In genomic region chr10:78297576-78298484, GRCm38 (mm10) we compare ENCODE assay signal across 8 mouse cellular contexts. TPM values are rescaled to one million over a fixed set of nuclear protein-coding genes. Genes with fewer than 3 reads are reported as not detected.
DNase-seq lines count a peak whose midpoint lies in the region; ATAC-seq lines count a peak whose summit lies in the region.

No protein-coding gene starts in this region.

- peak overlapping the region; percentile 75 for H3K27ac ChIP-seq in embryonic facial prominence, embryonic 10.5 days (replicated peaks)
- peak overlapping the region; percentile 62; the same call in 1 of the 2 replicates for H3K27ac ChIP-seq in limb, embryonic 12.5 days
- H3K27ac ChIP-seq in midbrain, embryonic 15.5 days: no peak overlapping the region

- peak; percentile 21; the same call in 1 of the 2 replicates for ATAC-seq in limb, embryonic 12.5 days (ENCODE audit: insufficient number of reproducible peaks, insufficient read depth, low FRiP score, low TSS enrichment, low read depth)
- ATAC-seq in midbrain, embryonic 15.5 days (replicated peaks): peak; percentile 52; the same call in 1 of the 2 replicates

- DNase-seq in urinary bladder, adult 18-20 months (ENCODE audit: low spot score in 2 of 2): peak; percentile 52 to 71
- no peak for DNase-seq in urinary bladder, postnatal 10 days (ENCODE audit: low spot score)
- DNase-seq in embryonic facial prominence, embryonic 10.5 days (ENCODE audit: low spot score): peak; percentile 25
- peak; percentile 84 to 86 for DNase-seq in heart, adult 9 months (ENCODE audit: low spot score in 2 of 2)
- peak; percentile 91 for DNase-seq in kidney, adult 9 months
- DNase-seq in splenic B cell, adult 2 months (ENCODE audit: low read depth, low spot score): peak; percentile 96

- H3K4me3 ChIP-seq in embryonic facial prominence, embryonic 10.5 days: peak overlapping the region; percentile 16; the same call in 1 of the 2 replicates
- no peak overlapping the region for H3K4me3 ChIP-seq in limb, embryonic 12.5 days (replicated peaks)
- no peak overlapping the region for H3K4me3 ChIP-seq in midbrain, embryonic 15.5 days

- peaks cover 9% of the 10 kb centered on the region; the same call in 1 of the 2 replicates for H3K36me3 ChIP-seq in embryonic facial prominence, embryonic 10.5 days (replicated peaks)
- H3K36me3 ChIP-seq in limb, embryonic 12.5 days: 0 out of 2 replicates have a peak, but pooled peaks cover 3% of the 10 kb centered on the region
- no peaks in the 10 kb centered on the region for H3K36me3 ChIP-seq in midbrain, embryonic 15.5 days (replicated peaks)
- no peaks in the 10 kb centered on the region for H3K36me3 ChIP-seq in splenic B cell, adult 2 months (ENCODE audit: control insufficient read depth, insufficient read depth, low read length, poor library complexity, severe bottlenecking)

- 55% methylated on average over 15 of the region's 15 CpGs for WGBS in embryonic facial prominence, embryonic 10.5 days
- 71% methylated on average over 15 of the region's 15 CpGs for WGBS in limb, embryonic 12.5 days
- WGBS in midbrain, embryonic 15.5 days: 80% methylated on average over 15 of the region's 15 CpGs

- H3K27me3 ChIP-seq in embryonic facial prominence, embryonic 10.5 days (replicated peaks; ENCODE audit: low read depth, poor library complexity, severe bottlenecking): no peaks in the 10 kb centered on the region
- H3K27me3 ChIP-seq in limb, embryonic 12.5 days: no peaks in the 10 kb centered on the region
- no peaks in the 10 kb centered on the region for H3K27me3 ChIP-seq in midbrain, embryonic 15.5 days (replicated peaks)
- H3K27me3 ChIP-seq in splenic B cell, adult 2 months (ENCODE audit: control insufficient read depth, insufficient read depth, low read length, poor library complexity, severe bottlenecking): no peaks in the 10 kb centered on the region

- H3K4me2 ChIP-seq in limb, embryonic 12.5 days: no peak overlapping the region
- no peak overlapping the region for H3K4me2 ChIP-seq in midbrain, embryonic 15.5 days

- H3K4me1 ChIP-seq in embryonic facial prominence, embryonic 10.5 days: peaks cover 31% of the 10 kb centered on the region
- peaks cover 15% of the 10 kb centered on the region for H3K4me1 ChIP-seq in limb, embryonic 12.5 days (replicated peaks)
- no peaks in the 10 kb centered on the region for H3K4me1 ChIP-seq in midbrain, embryonic 15.5 days

- H3K9ac ChIP-seq in limb, embryonic 12.5 days (replicated peaks): no peak overlapping the region
- H3K9ac ChIP-seq in midbrain, embryonic 15.5 days: no peak overlapping the region

- no peaks in the 10 kb centered on the region for H3K9me3 ChIP-seq in embryonic facial prominence, embryonic 10.5 days
- H3K9me3 ChIP-seq in limb, embryonic 12.5 days: no peaks in the 10 kb centered on the region
- H3K9me3 ChIP-seq in midbrain, embryonic 15.5 days: no peaks in the 10 kb centered on the region

RNA-seq across cellular contexts. Expression of gene Trappc10, which starts 53.4 kb away (rescaled TPM):
- polyA plus RNA-seq in embryonic facial prominence, embryonic 10.5 days (2016; fragmentation: Nextera tagmentation; extraction: Ambion mirVana): 8.1 and 10.2 TPM in 2 replicates
- polyA plus RNA-seq in limb, embryonic 12.5 days (2016; fragmentation: Nextera tagmentation; extraction: Ambion mirVana): 17.0 and 18.8 TPM in 2 replicates
- 27.2 and 29.2 TPM in 2 replicates for polyA plus RNA-seq in midbrain, embryonic 15.5 days (2015; fragmentation: Nextera tagmentation; extraction: Ambion mirVana)

RNA-seq across cellular contexts. Expression of gene Agpat3, which starts 54.5 kb away (rescaled TPM):
- 32.8 and 39.8 TPM in 2 replicates for polyA plus RNA-seq in embryonic facial prominence, embryonic 10.5 days (2016; fragmentation: Nextera tagmentation; extraction: Ambion mirVana)
- polyA plus RNA-seq in limb, embryonic 12.5 days (2016; fragmentation: Nextera tagmentation; extraction: Ambion mirVana): 48.7 and 52.7 TPM in 2 replicates
- polyA plus RNA-seq in midbrain, embryonic 15.5 days (2015; fragmentation: Nextera tagmentation; extraction: Ambion mirVana): 73.4 and 77.7 TPM in 2 replicates
